Mouse (Mus musculus): ENCODE data around the gene Dap3.
"Not testable (repeated sequence)": the region's sequence is repeated elsewhere in the genome, so short reads cannot be mapped to it uniquely, and the experiment has no call there.

The Dap3 gene

DNA sequence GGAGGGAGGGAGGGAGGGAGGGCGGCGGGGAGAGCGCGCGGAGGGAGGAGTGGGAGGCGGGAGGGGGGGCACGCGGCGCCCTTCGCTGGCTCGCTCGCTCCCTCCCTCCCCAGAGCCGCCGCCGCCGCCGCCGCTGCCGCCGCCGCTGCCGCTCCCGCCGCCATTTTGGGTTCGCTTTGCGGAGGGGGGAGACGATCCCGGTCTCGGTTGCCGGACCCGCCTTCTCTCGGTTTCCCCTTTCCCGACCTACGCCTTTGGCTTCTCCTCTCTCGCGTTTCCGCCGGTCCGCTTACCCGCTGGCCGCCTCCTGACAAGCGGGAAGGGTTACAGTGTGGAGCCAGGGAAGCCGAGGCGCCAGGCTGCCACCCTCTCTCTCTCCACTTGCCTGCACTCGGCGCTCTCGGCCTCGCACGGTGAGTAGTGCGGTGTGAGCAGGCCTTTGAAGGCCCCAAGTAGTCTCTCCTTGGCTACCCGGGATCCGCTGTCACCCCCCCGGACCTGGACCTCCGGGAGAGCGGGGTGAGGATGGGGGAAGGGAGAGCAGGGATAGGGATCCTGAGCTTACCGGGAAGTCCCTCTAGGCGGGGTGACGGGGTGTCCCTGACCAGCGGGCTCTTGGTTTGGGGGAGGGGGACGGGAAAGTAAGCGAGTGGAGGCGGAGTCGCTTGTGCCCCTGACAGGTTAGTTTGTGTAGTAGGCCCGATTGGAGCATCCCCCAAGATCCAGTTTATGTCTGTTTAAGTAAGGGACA, at the start of gene Dap3, which contains the start of gene Ash1l:
Gene Dap3 (minus strand): TSS at position 606 of the 751 bp plus-strand sequence.
Gene Ash1l (plus strand): TSS at position 47 of the 751 bp plus-strand sequence.
- peak; percentile 77 for DNase-seq

DNA sequence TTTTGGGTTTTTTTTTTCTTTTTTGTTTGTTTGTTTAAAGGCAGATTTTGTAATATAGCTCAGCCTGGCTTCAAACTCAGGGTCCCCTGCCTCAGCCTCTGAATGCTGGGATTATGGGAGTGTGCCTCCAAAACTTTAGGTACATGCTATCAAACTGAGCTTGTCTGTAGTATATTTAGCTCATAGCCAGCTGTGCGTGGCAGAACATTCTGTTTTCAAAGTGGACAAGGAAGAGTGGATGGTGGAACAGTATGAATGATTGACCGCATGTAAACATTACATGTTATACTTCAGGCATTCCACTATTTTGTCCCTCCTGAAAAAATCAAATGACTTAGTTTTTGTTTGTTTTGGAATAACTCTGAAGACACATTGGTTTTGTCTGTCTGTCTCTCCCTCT, 41.8 kb upstream of the Dap3 start:
- no peak for DNase-seq

DNA sequence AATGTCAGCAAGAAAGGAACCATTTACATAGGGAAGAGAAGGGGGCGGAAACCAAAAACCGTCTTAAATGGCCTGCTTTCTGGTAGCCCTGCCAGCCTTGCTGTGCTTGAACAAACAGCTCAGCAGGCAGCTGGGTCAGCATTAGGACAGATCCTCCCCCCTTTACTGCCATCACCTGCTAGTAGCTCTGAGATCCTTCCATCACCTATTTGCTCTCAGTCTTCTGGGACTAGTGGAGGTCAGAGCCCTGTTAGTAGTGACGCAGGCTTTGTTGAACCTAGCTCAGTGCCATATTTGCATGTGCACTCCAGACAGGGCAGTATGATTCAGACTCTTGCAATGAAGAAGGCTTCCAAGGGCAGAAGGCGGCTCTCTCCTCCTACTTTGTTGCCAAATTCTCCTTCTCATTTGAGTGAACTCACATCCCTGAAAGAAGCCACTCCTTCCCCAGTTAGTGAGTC, 33.0 kb upstream of the Dap3 start:
- DNase-seq = no peak

DNA sequence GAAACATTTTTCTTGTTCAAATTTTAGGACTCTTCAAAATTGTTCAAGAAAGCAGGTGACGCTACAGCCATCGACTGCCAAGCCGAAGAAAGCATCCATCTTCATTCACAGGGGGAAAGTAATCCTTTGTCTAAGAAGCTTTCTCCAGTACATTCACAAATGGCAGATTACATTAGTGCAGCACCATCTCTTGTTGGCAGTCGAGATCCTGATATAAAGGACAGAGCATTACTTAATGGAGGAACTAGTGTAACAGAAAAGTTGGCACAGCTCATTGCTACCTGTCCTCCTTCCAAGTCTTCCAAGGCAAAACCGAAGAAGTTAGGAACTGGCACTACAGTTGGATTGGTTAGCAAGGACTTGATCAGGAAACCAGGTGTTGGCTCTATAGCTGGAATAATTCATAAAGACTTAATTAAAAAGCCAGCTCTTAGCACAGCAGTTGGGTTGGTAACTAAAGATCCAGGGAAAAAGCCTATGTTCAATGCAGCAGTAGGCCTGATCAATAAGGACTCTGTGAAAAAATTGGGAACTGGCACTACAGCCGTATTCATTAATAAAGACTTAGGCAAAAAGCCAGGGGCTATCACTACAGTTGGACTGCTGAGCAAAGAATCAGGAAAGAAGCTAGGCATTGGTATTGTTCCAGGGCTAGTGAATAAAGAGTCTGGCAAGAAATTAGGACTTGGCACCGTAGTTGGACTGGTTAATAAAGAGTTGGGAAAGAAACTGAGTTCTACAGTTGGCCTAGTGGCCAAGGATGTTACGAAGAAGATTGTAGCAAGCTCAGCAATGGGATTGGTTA, 30.4 kb upstream of the Dap3 start:
- no peak for DNase-seq

DNA sequence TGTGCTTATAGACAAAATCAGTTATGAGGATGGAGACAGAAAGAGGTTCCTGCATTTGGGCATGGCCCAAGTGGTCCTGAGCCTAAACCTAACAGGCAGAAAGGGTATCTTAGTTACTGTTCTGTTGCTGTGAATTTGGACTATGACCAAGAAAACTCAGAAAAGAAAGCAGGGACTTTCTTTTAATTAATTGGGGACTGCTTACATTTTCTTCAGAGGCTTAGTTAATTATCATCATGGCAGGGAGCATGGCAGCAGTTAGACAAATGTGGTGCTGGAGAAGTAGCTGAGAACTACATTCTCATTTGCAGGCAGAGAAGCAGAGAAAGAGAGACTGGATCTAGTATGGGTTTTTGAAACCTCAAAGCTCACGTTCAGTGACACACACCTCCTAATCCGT, 24.0 kb upstream of the Dap3 start:
- DNase-seq = no peak

DNA sequence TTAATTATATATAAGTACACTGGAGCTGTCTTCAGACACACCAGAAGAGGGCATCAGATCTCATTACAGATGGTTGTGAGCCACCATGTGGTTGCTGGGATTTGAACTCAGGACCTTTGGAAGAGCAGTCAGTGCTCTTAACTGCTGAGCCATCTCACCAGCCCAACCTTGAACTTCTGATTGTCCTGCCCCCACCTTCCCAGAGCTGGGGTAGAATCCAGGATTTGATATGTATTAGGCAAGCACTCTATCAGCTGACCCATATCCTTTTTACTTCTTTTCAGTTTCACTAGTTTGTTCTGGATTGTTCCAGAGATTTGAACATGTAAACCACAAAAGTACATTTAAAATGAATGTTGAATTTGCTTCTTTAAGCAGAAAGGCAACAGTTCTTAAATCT, 12.2 kb upstream of the Dap3 start:
- not testable (repeated sequence) for DNase-seq

DNA sequence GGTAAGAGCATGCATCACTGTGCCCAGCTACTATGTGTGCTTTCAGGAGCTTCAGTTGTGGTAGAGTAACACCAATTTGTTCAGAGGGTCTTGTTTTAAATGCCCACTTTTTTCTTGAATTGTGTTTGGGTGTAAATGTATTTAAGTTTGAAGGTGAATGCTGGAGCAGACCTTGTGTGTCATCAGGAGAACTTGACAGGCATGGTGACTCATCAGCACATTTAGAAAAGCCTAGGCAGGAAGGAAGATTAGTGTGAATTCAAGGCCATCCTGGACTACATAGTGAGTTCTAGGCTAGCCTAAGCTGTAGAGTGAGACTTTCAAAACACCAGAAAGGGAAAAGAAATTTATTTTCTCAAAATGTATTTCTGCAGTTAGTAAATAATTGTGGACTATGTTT, 2.8 kb upstream of the Dap3 start:
- no peak for DNase-seq

DNA sequence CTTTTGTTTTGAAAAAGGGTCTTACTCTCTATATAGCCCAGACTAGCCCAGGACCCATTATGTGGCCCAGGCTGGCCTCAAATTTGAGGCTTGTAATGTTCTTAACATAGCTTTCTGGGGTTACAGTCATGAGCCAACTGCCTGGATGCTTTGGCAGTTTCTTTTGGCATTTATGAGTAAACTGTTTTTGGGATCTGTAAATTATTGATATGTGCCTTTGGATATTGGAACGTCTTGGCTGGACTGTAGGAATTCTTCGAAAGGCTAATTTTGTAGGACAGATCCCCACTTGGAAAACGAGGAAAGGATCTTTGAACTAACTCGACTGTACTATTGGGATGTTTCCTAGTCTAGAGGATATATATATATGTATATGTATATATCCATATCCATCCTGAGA, 2.3 kb upstream of the Dap3 start:
- no peak for DNase-seq

DNA sequence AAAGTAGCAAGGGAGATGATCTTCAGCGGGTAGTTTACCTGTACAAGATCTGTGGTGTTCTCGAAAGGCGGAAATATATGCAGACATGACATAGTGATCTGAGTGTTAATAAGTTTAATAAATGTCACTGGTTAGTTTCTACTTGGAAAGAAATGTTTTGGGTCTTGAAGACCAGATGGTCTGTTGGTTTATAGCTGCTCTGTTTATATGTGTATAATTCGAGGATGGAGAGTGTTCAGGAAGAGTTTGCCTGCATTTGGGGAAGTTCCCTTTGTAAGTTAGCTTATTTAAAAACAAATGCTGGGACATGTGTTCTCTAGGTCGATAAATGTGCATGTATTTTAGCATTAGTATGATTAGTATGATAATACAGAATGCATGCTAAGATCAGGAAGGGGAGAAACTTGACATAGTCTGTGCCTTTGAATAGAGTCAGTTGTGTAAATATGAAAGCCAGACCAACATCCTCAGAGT, 383 bp upstream of the Dap3 start:
- no peak for DNase-seq

DNA sequence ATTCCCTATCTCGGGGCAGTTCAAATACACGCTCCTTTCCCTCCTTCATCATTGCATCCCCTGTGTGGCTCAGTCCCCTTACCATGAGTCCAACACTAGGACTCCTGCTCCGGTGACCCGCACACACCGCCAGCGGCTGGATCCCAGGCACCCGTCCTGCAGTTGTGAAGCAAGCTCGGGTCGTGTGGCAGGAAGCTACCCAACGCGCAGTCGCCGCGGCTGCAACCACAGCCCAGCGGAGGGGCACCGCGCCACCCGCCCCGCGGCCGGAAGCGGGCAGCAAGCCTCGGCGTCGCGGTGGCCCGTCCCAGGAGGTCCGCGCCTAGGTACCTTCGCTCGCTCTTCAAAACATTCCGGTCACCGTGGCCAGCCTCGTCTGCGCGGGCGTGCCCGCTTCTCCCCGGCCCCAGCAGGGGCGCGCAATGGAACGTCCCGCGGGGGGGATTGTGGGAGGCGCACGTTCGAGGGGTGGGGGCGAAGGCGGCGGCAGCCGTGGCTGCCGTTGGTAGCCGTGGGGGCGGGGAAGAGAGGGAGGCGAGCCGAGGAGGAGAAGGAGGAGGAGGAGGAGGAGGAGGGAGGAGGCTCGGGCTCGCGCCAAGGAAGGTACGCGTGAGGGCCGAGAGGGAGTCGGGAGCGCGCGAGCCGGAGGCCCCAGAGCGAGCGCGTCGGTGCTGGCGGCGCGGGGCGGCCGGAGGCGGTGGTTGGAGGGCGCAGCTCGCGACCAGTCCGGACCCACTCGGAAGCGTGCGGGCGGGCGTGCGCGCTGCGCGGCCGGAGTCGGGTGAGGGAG, 1.0 kb downstream of the Dap3 start:
- peak; percentile 93 for DNase-seq

DNA sequence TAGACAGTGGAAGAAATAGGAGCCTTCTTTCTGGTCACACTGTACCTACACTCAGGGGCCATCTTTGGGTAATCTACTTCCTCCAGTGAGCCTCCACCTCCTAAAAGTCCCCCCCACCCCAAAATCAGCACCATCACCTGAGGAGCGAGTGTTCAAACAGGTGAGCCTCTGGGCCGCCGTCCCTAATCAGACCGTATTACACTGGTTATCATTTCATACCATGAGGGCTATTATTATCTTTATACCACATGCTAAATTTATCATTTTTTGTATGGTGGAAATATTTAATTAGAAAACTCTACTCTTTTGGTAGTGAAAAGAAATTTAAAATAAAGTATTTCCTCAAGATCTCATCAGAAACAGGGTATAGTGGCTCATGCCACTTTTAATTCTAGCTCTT, 6.9 kb downstream of the Dap3 start:
- DNase-seq = no peak

DNA sequence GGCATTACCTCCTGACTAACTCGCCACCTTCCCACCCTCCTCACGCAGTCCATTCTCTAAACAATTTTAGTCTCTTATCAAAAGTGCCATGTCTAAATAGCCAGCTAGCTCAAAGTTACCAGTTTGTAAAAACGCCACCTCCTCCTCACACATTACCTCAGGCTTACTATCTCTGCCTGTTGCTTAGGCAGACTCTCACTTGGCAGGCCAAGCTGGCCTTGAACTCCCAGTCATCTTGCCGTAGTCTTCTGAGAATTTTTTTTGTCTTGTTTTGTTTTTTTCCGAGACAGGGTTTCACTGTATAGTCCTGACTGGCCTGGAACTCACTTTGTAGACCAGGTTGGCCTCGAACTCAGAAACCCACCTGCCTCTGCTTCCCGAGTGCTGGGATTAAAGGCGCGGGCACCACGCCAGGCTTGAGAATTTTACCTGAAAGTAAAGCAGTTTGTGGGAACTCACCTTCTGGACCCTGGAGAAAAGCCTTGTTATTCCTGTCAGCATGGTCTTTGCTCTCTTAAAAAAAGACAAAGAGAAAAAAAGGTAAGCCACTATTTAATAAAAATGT, 8.6 kb downstream of the Dap3 start:
- no peak for DNase-seq

DNA sequence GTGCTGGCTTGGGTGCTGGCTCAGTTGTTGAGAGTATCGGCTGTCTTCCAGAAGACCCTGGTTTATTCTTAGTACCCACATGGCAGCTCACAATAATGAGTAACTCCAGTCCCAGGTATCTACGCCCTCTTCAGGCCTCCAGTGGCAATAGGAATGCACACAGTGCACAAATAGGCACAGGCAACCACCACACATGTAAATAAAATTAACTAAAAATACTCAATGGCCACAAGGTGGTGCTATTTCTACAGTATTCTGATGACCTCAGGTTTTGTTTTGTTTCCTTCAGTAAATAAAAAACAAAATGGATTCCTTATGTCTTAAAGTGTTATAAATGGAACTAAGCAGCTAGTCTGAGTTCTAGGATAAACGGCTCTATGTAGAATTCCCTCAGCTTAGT, 11.2 kb downstream of the Dap3 start:
- DNase-seq = no peak

DNA sequence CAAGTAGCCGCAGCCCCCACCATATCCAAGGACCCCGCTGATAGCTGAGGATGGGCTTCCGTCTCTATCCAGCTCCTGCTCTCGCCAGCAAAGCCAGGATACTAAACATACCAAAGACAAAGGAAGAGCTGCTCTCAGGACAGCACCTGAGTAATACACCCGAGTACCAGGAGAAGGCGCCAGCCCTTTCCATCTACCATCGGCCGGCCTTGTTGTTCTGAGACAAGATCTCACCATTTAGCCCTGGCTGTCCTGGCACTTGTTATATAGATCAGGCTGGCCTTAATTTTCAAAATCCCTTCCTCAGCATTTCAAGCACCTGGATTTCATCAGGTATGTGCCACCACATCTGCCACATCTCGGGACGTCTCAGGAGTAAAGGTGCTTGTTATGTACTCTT, 11.9 kb downstream of the Dap3 start:
- DNase-seq = no peak

DNA sequence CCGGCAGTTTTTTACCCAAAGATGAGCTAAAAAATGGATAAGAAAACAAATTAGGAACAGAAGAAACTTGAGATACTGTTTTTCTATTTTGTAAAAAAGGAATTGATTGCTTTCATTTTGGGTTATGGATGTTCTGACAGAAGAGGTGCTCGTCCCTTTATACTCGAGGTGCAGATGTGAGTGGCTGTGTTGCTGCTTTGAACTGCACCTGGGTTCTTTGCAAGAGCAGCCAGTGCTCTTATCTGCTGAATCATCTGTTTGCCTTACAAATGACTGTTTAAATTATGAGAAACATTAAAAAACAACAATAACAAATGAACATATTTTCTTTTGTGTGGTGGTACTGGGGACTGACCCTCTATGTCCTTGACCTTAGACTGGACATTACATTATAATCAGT, 21.5 kb downstream of the Dap3 start:
- DNase-seq = no peak

DNA sequence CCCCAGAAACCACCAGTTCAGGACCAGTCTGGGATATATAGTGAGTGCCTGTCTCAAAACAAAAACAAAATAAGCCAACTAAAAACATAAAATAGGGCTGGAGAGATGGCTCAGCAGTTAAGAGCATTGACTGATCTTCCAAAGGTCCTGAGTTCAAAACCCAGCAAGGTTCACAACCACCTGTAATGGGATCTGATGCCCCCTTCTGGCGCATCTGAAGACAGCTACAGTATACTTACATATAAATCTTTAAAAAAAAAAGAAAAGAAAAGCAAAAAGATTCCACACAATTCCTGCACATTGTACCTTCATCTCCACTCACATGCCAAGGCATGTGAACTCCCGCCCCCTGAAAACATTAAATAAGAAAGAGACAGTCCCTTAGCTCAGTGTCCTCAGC, 25.3 kb downstream of the Dap3 start:
- no peak for DNase-seq

DNA sequence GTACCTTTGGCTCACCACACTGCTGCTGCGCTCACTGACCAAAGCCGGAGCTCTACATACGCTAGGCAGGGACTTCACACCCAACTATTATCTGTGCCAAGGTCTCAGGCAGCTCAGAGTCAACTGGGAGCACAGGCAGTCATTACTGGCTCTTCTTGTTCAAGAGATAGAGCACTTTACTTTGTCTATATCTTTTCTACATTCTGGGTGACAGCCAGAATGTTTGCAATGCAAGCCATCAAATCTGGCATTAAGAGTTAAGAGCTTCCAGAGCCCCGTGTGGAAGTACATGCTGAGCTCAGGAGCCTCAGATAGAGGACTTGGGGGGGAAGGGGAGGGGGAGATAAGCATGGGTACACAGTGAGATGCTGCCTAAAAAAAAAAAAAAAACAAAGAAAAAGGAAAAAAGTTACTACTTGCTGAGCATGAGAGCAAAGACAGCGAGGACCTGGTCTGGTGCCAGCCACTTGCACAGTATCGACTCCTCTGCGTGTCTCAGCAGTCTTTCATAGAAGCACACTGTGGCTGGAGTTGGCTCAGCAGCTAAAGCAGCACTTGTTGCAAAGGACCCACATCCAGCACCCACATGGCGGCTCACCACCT, 26.9 kb downstream of the Dap3 start:
- no peak for DNase-seq

DNA sequence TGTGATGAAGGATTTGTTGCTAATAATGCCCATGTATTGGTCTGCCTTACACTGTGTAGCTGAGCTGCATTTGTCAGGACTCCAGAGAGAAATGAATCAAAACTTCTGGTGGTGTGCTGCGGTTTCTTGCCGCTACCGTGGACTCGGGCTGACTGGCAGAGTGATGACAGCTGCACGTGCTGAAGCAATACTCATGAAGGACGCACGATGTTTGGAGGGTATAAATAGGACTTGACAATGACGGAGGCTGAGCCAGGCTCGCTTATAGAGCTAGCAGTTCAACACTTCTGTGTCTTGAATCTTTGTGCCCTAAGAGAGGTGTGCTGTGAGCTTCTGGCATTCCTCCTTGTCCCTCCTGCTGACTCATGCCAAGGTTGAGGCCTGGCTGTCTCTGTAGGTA, 29.6 kb downstream of the Dap3 start:
- no peak for DNase-seq

DNA sequence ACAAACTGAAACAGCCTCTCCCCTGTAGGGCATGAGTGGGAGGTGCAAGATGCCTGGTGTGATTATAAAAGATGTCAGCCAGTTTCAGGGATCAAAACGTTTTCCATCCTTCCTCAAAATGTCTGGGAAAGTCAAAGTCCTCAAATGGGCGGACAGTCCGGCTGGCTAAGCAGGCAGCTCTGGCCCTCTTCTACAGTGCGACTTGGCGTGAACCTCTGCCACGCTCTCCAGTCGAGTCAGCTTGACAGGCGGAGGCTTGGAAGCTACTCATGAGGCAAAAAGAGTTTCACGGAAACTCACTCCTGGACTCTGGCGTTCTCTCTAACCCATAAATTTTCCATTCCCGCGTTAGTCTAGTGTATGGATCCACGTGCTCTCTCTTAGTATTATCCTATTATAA, 32.0 kb downstream of the Dap3 start:
- no peak for DNase-seq

DNA sequence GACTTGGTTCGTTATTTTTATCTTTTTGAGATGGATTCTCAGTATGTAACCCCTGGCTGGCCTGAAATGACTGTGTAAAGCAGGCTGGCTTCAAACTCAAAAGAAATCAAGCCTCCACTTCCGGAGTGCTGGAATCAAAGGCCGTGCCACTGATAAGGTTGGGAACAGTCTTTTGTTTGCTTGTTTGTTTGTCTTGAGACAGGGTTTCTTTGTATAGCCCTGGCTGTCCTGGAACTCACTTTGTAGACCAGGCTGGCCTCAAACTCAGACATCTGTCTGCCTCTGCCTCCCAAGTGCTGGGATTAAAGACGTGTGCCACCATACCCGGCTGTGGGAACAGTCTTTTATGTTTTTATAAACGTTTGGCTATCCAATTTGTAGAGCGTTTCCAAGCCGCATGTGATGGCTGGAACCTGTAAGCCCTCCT, 36.6 kb downstream of the Dap3 start:
- DNase-seq = no peak

DNA sequence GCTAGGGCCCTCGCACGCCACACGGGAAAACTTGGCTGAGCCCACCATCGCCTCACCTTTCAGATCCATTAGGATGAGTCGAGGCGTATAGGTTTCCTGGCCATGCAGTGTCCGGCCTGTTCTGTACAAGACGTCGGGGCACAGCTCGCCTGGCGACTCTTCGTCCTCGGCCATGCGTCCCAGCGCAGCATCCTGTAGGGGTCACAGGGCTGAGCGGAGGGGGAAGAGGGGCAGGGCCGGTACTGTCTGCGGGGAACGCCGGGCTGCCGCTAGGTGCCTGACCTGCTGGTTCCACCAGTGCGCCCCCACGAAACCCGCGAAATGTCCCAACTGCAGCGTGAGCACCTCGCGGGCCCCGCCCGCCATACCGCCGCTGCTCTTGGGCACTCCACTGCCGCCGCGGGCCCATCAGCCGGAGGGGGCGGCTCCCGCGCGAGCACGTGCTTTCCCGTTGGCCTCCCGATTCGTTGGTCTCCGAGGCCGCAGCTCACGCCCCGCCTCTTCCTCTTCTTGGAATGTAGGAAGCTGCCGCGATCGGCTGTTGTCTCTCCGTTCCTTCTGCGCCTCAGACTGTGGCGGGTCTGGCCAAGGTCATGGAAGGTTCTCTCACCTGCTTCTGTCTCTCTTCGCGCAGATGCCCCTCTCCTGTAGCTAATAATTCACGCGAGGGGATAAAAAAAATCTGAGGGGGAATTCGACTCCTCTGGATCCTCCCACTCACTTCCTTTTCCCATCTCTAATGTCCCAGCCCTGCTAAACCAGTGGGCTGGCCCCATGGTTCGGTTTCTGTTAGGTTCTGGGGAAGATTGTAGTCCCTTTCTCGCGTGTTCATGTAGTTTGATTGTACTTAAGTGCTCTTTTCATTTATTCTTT, 37.2 kb downstream of the Dap3 start, which contains the start of gene Msto1:
Gene Msto1 (minus strand): TSS at position 489 of the 873 bp plus-strand sequence.
- DNase-seq = peak; percentile 93

Data from lung, postnatal 14 days (tissue).